27 mouse cellular contexts compared by ENCODE assay signal in genomic region chr17:51620528-51620927, GRCm38 (mm10).
DNase-seq lines count a peak whose midpoint lies in the region; ATAC-seq lines count a peak whose summit lies in the region.
"Had no signal": no experiment of that assay in that cellular context is flagged by ENCODE, and none has a peak within 500 bp of the region (broad histone marks: within the 10 kb centered on the region; RNA-seq: fewer than 3 reads in every experiment).

No protein-coding gene starts in this region.

- H3K27me3 ChIP-seq in embryonic facial prominence, embryonic 14.5 days (replicated peaks; ENCODE audit: control insufficient read depth, insufficient read depth, low read length): no peaks in the 10 kb centered on the region
- H3K27me3 ChIP-seq in embryonic facial prominence, embryonic 10.5 days (replicated peaks; ENCODE audit: low read depth, poor library complexity, severe bottlenecking): no peaks in the 10 kb centered on the region
- no peaks in the 10 kb centered on the region for H3K27me3 ChIP-seq in hindbrain, embryonic 16.5 days (replicated peaks; ENCODE audit: control insufficient read depth, insufficient read depth, low read length)
- H3K27me3 ChIP-seq in hindbrain, embryonic 13.5 days: no peaks in the 10 kb centered on the region
- H3K27me3 ChIP-seq in neural tube, embryonic 14.5 days (ENCODE audit: control insufficient read depth, insufficient read depth, low read length): no peaks in the 10 kb centered on the region
- H3K27me3 ChIP-seq: embryonic facial prominence, embryonic 15.5 days; heart, embryonic 12.5 days; kidney, embryonic 15.5 days; limb, embryonic 13.5 days; liver, embryonic 13.5 days; midbrain, embryonic 13.5 days had no signal

- WGBS in embryonic facial prominence, embryonic 14.5 days: 73% methylated on average over 3 of the region's 3 CpGs
- 75% methylated on average over 3 of the region's 3 CpGs for WGBS in embryonic facial prominence, embryonic 10.5 days
- 42% methylated on average over 3 of the region's 3 CpGs for WGBS in hindbrain, embryonic 16.5 days
- 56% methylated on average over 3 of the region's 3 CpGs for WGBS in hindbrain, embryonic 13.5 days
- WGBS in neural tube, embryonic 14.5 days: 50% methylated on average over 3 of the region's 3 CpGs

- no peak overlapping the region for H3K4me2 ChIP-seq in embryonic facial prominence, embryonic 14.5 days (ENCODE audit: low read depth, low read length)
- no peak overlapping the region for H3K4me2 ChIP-seq in hindbrain, embryonic 16.5 days (ENCODE audit: low read length)
- no peak overlapping the region for H3K4me2 ChIP-seq in hindbrain, embryonic 13.5 days
- no peak overlapping the region for H3K4me2 ChIP-seq in neural tube, embryonic 14.5 days (ENCODE audit: low read depth, low read length)
- H3K4me2 ChIP-seq: embryonic facial prominence, embryonic 15.5 days; heart, embryonic 12.5 days; kidney, embryonic 15.5 days; limb, embryonic 13.5 days; liver, embryonic 13.5 days; midbrain, embryonic 13.5 days had no signal

- ATAC-seq in embryonic facial prominence, embryonic 14.5 days (ENCODE audit: low read depth): no peak
- ATAC-seq in hindbrain, embryonic 16.5 days: peak; percentile 85
- ATAC-seq in hindbrain, embryonic 13.5 days (ENCODE audit: low FRiP score): no peak
- ATAC-seq in neural tube, embryonic 14.5 days (ENCODE audit: low read depth): peak; percentile 56; the same call in 1 of the 2 replicates
- ATAC-seq: intestine, postnatal 0 days; midbrain, embryonic 13.5 days had no signal

- H3K36me3 ChIP-seq in embryonic facial prominence, embryonic 14.5 days (ENCODE audit: control insufficient read depth, insufficient read depth, low read length): no peaks in the 10 kb centered on the region
- no peaks in the 10 kb centered on the region for H3K36me3 ChIP-seq in embryonic facial prominence, embryonic 10.5 days (replicated peaks)
- no peaks in the 10 kb centered on the region for H3K36me3 ChIP-seq in hindbrain, embryonic 16.5 days (ENCODE audit: control insufficient read depth, insufficient read depth, low read length)
- no peaks in the 10 kb centered on the region for H3K36me3 ChIP-seq in hindbrain, embryonic 13.5 days
- no peaks in the 10 kb centered on the region for H3K36me3 ChIP-seq in neural tube, embryonic 14.5 days (ENCODE audit: control insufficient read depth, insufficient read depth, low read length)
- H3K36me3 ChIP-seq: embryonic facial prominence, embryonic 15.5 days; heart, embryonic 12.5 days; kidney, embryonic 15.5 days; limb, embryonic 13.5 days; liver, embryonic 13.5 days; midbrain, embryonic 13.5 days had no signal

- no peak overlapping the region for H3K27ac ChIP-seq in embryonic facial prominence, embryonic 14.5 days (replicated peaks; ENCODE audit: low read depth, low read length)
- H3K27ac ChIP-seq in embryonic facial prominence, embryonic 10.5 days (replicated peaks): no peak overlapping the region
- no peak overlapping the region for H3K27ac ChIP-seq in hindbrain, embryonic 16.5 days (ENCODE audit: low read depth, low read length)
- H3K27ac ChIP-seq in hindbrain, embryonic 13.5 days: no peak overlapping the region
- H3K27ac ChIP-seq in neural tube, embryonic 14.5 days (ENCODE audit: low read depth, low read length): no peak overlapping the region
- H3K27ac ChIP-seq: embryonic facial prominence, embryonic 15.5 days; kidney, embryonic 15.5 days; limb, embryonic 13.5 days; liver, embryonic 13.5 days; midbrain, embryonic 13.5 days had no signal

- DNase-seq in embryonic facial prominence, embryonic 14.5 days (ENCODE audit: low spot score): peak; percentile 4
- no peak for DNase-seq in embryonic facial prominence, embryonic 10.5 days (ENCODE audit: low spot score)
- no peak for DNase-seq in neural tube, embryonic 10.5 days (ENCODE audit: extremely low spot score, low spot score)
- DNase-seq in urinary bladder, postnatal 36 days (ENCODE audit: low spot score in 2 of 2): no peak
- DNase-seq: adrenal gland, postnatal 25 days; cerebellum, adult 18-20 months; cerebellum, postnatal 25 days; embryo, embryonic 11 days; gastrocnemius, postnatal 14 days; heart, adult 18-20 months; heart, postnatal 10 days; kidney, postnatal 36 days; layer of hippocampus, postnatal 36 days; liver, embryonic 13.5 days; lung, adult 2 months; lung, postnatal 14 days; thymus, adult 18-20 months; thymus, postnatal 36 days had no signal

- no peak overlapping the region for H3K9ac ChIP-seq in embryonic facial prominence, embryonic 14.5 days (ENCODE audit: low read depth, low read length)
- H3K9ac ChIP-seq in hindbrain, embryonic 16.5 days (ENCODE audit: low read depth, low read length): no peak overlapping the region
- no peak overlapping the region for H3K9ac ChIP-seq in hindbrain, embryonic 13.5 days
- no peak overlapping the region for H3K9ac ChIP-seq in neural tube, embryonic 14.5 days (replicated peaks; ENCODE audit: low read depth, low read length)
- H3K9ac ChIP-seq: embryonic facial prominence, embryonic 15.5 days; heart, embryonic 12.5 days; kidney, embryonic 15.5 days; limb, embryonic 13.5 days; liver, embryonic 13.5 days; midbrain, embryonic 13.5 days had no signal

- H3K4me3 ChIP-seq in embryonic facial prominence, embryonic 14.5 days (ENCODE audit: low read depth, low read length): no peak overlapping the region
- H3K4me3 ChIP-seq in embryonic facial prominence, embryonic 10.5 days: no peak overlapping the region
- no peak overlapping the region for H3K4me3 ChIP-seq in hindbrain, embryonic 16.5 days (ENCODE audit: low read length)
- H3K4me3 ChIP-seq in hindbrain, embryonic 13.5 days: no peak overlapping the region
- H3K4me3 ChIP-seq in neural tube, embryonic 14.5 days (ENCODE audit: low read depth, low read length): no peak overlapping the region
- H3K4me3 ChIP-seq: embryonic facial prominence, embryonic 15.5 days; heart, embryonic 12.5 days; kidney, embryonic 15.5 days; limb, embryonic 13.5 days; liver, embryonic 13.5 days; midbrain, embryonic 13.5 days had no signal

- no peaks in the 10 kb centered on the region for H3K9me3 ChIP-seq in embryonic facial prominence, embryonic 14.5 days (ENCODE audit: control insufficient read depth, low read length)
- H3K9me3 ChIP-seq in embryonic facial prominence, embryonic 10.5 days: no peaks in the 10 kb centered on the region
- no peaks in the 10 kb centered on the region for H3K9me3 ChIP-seq in hindbrain, embryonic 16.5 days (ENCODE audit: control insufficient read depth, low read length)
- H3K9me3 ChIP-seq in hindbrain, embryonic 13.5 days: no peaks in the 10 kb centered on the region
- no peaks in the 10 kb centered on the region for H3K9me3 ChIP-seq in neural tube, embryonic 14.5 days (ENCODE audit: control insufficient read depth, low read length)
- H3K9me3 ChIP-seq: embryonic facial prominence, embryonic 15.5 days; heart, embryonic 12.5 days; kidney, embryonic 15.5 days; limb, embryonic 13.5 days; liver, embryonic 13.5 days; midbrain, embryonic 13.5 days had no signal

- no peaks in the 10 kb centered on the region for H3K4me1 ChIP-seq in embryonic facial prominence, embryonic 14.5 days (ENCODE audit: control insufficient read depth, insufficient read depth, low read length)
- H3K4me1 ChIP-seq in embryonic facial prominence, embryonic 10.5 days: no peaks in the 10 kb centered on the region
- H3K4me1 ChIP-seq in hindbrain, embryonic 16.5 days (ENCODE audit: control insufficient read depth, insufficient read depth, low read depth, low read length): no peaks in the 10 kb centered on the region
- H3K4me1 ChIP-seq in hindbrain, embryonic 13.5 days (replicated peaks): no peaks in the 10 kb centered on the region
- H3K4me1 ChIP-seq in neural tube, embryonic 14.5 days (ENCODE audit: control insufficient read depth, insufficient read depth, low read length): no peaks in the 10 kb centered on the region
- H3K4me1 ChIP-seq: embryonic facial prominence, embryonic 15.5 days; heart, embryonic 12.5 days; kidney, embryonic 15.5 days; limb, embryonic 13.5 days; liver, embryonic 13.5 days; midbrain, embryonic 13.5 days had no signal

Comparison
In these comparisons a context has a peak if more than half of its experiments do, and no peak if none do; other contexts are left out.
1. ATAC-seq: peak in hindbrain, embryonic 16.5 days (single experiment) and neural tube, embryonic 14.5 days (single experiment); none in embryonic facial prominence, embryonic 14.5 days (single experiment) and hindbrain, embryonic 13.5 days (single experiment).